Mouse (Mus musculus): ENCODE data around the gene Pofut1. TPM values are rescaled to one million over a fixed set of nuclear protein-coding genes. Genes with fewer than 3 reads are reported as not detected.
A peak's percentile ranks its signal among the peaks of the same experiment; 100 is the strongest.

Pofut1 gene
- polyA plus RNA-seq, 1 experiment from 2014 or later, result 3.9 TPM

DNA sequence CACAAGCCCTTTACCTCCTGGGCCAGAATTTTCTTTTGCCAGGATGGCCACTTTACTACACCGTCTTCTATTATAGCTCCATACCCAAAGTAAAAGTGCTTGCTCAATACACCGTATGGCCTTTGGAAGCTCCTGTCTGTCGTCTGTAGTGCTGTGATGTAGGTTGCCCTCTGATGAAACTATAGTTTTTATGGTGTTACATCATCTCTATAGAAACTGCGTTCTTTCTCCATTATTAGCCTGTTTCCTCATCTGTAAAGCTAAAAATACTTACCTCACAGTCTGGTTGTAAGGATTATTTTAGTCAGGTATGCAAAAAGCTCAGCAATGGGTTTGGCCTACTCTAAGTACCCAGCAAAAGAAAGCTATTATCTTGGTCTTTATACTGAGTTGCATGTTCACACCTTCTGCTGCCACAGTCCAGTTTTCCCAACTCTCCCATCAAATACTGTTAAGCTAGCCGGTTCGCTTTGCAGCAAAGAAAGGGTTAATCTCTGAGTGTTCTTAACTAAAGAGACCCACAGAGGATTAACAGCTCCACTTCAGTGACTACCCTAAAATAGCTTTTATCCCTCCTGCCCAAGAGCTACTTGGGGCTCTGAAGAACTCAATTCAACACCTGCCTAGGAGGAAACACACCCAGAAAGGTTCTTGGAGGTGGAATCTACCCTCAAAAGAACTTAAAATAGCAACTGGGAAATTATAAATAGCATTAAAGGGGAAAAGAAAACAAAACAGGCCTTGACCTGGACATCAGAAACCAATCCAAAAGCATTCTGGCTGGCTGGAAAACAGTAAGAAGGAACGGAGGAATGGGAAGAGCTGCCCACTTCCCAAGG is 2.1 kb upstream of the Pofut1 start:
- Histone ChIP-seq H3K27me3 (no peaks in the 10 kb centered on the region), H3K27ac (peak overlapping the region; percentile 96), H3K4me1 (replicated peaks) (peaks cover 45% of the 10 kb centered on the region), H3K4me3 (peak overlapping the region; percentile 97), H3K4me2 (peak overlapping the region; percentile 83), H3K36me3 (peaks cover 17% of the 10 kb centered on the region), H3K9me3 (replicated peaks) (no peaks in the 10 kb centered on the region), H3K9ac (peak overlapping the region; percentile 100)
- no peak for ATAC-seq (replicated peaks; ENCODE audit: insufficient number of reproducible peaks, insufficient read depth, low FRiP score, low read depth)
- 43% methylated on average over 7 of the region's 7 CpGs for WGBS

DNA sequence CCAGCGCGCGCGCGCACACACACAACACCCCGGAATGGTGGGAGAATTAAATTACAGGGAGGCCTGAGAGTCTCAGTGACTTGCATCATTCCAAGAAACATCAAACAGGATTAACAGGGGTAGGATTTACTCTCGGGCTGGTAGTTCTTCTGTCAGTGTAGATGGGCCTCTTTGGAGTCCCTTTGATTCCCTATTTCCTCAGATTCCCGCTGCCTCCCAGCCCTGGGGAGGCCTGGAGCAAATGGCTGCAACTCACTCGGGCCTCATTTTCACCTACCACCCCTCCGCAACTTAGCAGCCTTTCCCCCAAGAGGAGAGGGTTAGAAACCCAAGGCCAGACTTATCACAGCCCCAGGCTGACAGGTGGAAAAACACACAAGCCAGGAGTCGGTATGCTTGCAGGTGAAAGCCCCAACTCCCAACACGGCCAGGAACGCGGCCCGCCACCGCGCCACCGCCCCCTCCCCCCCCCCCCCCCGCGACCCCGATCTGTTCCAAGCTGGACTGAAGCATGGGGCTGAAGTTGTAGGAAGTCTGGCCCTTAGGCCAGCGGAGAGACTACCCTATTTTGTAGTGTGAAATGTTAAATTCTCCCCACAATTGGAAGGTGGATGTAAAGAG is 1.4 kb upstream of the Pofut1 start:
- 2% methylated on average over 22 of the region's 22 CpGs for WGBS
- ATAC-seq (replicated peaks; ENCODE audit: insufficient number of reproducible peaks, insufficient read depth, low FRiP score, low read depth), result no peak
- H3K27me3 ChIP-seq, result no peaks in the 10 kb centered on the region
- H3K27ac ChIP-seq, result peak overlapping the region; percentile 96
- peaks cover 10% of the 10 kb centered on the region for H3K36me3 ChIP-seq
- H3K4me1 ChIP-seq (replicated peaks), result peaks cover 45% of the 10 kb centered on the region
- H3K9ac ChIP-seq, result peak overlapping the region; percentile 100
- peak overlapping the region; percentile 83 for H3K4me2 ChIP-seq
- H3K4me3 ChIP-seq, result peak overlapping the region; percentile 97
- no peaks in the 10 kb centered on the region for H3K9me3 ChIP-seq (replicated peaks)

DNA sequence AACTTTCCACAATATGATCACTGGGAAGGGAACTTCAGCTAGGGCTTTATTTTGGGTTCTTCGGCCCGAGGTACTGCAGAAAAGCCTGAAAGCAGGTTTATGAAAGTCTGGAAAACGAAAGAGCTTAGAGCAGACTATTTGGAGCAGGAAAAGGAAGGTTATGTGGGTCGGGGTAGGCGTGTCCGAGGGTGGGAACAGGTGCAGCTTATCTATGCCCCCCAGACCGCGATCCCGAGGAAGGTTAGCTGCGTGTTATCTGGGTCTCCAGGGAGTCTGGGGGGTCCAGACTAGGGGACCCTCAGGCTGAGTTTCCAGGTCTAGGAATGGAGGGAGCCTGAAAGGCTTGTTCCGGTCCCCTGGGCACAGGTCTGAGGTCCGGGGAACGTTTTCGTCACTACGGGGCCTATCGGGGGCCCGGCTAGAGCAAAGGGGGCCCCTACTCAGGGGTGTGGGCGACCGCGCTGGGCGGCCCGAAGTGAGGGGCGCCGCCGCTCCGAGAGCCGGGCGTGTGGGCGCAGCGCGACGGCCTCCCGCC is 565 bp upstream of the Pofut1 start:
- peak; percentile 32 for ATAC-seq (replicated peaks; ENCODE audit: insufficient number of reproducible peaks, insufficient read depth, low FRiP score, low read depth)
- peak overlapping the region; percentile 97 for H3K4me3 ChIP-seq
- H3K27me3 ChIP-seq, result no peaks in the 10 kb centered on the region
- peak overlapping the region; percentile 83 for H3K4me2 ChIP-seq
- peak overlapping the region; percentile 100 for H3K9ac ChIP-seq
- H3K36me3 ChIP-seq, result peaks cover 7% of the 10 kb centered on the region
- WGBS, result under 1% methylated on average over 33 of the region's 33 CpGs
- H3K4me1 ChIP-seq (replicated peaks), result peaks cover 45% of the 10 kb centered on the region
- H3K27ac ChIP-seq, result peak overlapping the region; percentile 96
- H3K9me3 ChIP-seq (replicated peaks), result no peaks in the 10 kb centered on the region

DNA sequence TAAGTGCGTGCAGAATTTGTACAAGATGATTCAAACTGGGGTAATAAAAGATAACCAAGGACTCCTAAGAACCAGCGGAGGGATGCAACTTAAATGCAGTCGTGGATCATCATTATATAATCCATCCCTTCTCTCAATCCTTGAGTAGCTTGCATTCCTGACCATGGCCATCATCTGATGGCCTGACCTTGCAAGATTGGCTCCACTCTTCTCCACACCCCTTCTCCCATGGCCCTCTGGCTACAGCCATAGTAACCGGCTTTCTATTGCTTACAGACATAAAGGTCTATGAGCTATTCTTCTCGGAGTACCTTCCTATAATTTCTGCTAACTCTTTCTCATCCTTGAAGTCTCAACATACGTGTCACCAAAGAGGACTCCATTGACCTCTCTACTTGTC is 823 bp downstream of the Pofut1 start:
- peak overlapping the region; percentile 97 for H3K4me3 ChIP-seq
- WGBS, result 59% methylated on average over 6 of the region's 6 CpGs
- H3K36me3 ChIP-seq, result peaks cover 5% of the 10 kb centered on the region; the same call in 1 of the 2 replicates
- ATAC-seq (replicated peaks; ENCODE audit: insufficient number of reproducible peaks, insufficient read depth, low FRiP score, low read depth), result no peak
- H3K4me2 ChIP-seq, result peak overlapping the region; percentile 83
- H3K4me1 ChIP-seq (replicated peaks), result peaks cover 39% of the 10 kb centered on the region
- H3K27me3 ChIP-seq, result no peaks in the 10 kb centered on the region
- H3K9me3 ChIP-seq (replicated peaks), result no peaks in the 10 kb centered on the region
- peak overlapping the region; percentile 100; the same call in 1 of the 2 replicates for H3K9ac ChIP-seq
- H3K27ac ChIP-seq, result peak overlapping the region; percentile 96; the same call in 1 of the 2 replicates

DNA sequence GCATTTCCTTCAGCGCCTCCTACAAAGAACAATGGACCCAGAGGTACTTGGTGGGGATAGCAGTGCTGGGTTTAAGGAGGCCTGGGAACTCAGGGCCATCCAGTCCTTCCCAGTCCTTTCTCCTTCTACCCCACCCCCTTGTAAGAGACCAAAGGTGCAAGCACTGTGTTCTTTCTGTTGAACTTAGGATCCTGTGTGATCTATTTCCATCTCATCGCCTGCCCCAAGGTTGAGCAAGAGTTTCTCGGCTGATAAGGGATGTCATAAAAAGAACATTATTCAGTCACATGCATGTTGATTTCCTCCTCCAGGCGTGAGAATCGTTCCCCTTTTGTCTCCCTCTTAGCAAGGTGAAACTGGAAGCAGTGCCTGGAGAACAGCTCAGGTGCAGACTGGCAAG is 8.4 kb downstream of the Pofut1 start:
- Histone ChIP-seq H3K27me3 (no peaks in the 10 kb centered on the region), H3K4me3 (no peak overlapping the region), H3K36me3 (peaks cover 33% of the 10 kb centered on the region), H3K9ac (no peak overlapping the region), H3K4me2 (no peak overlapping the region), H3K9me3 (replicated peaks) (no peaks in the 10 kb centered on the region), H3K27ac (no peak overlapping the region), H3K4me1 (replicated peaks) (no peaks in the 10 kb centered on the region)
- 84% methylated on average over 5 of the region's 5 CpGs for WGBS
- ATAC-seq (replicated peaks; ENCODE audit: insufficient number of reproducible peaks, insufficient read depth, low FRiP score, low read depth), result no peak

DNA sequence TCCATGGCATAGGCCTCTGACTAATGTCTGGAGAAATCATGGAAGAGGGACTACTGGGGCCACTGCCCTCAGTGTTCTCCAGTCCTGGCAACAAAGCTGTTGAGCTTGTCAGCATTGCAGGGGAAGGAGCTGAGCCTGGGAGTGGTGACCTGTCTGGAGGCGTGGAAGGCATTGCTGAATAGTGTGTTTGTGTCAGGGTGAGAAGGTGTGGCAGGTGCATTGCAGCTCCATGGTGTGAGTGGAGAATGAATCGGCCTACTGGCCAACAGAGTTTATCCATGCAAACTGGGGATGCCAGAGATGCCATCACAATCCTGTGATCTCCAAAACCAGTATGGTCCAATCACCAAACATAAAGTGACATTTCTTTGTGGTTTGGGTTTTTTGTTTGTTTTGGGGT is 15.3 kb downstream of the Pofut1 start:
- WGBS, result 84% methylated on average over 2 of the region's 2 CpGs
- Histone ChIP-seq H3K9me3 (replicated peaks) (no peaks in the 10 kb centered on the region), H3K4me1 (replicated peaks) (peaks cover 7% of the 10 kb centered on the region), H3K27ac (no peak overlapping the region), H3K4me3 (no peak overlapping the region), H3K4me2 (no peak overlapping the region), H3K9ac (no peak overlapping the region), H3K27me3 (no peaks in the 10 kb centered on the region), H3K36me3 (peaks cover 10% of the 10 kb centered on the region)
- no peak for ATAC-seq (replicated peaks; ENCODE audit: insufficient number of reproducible peaks, insufficient read depth, low FRiP score, low read depth)

DNA sequence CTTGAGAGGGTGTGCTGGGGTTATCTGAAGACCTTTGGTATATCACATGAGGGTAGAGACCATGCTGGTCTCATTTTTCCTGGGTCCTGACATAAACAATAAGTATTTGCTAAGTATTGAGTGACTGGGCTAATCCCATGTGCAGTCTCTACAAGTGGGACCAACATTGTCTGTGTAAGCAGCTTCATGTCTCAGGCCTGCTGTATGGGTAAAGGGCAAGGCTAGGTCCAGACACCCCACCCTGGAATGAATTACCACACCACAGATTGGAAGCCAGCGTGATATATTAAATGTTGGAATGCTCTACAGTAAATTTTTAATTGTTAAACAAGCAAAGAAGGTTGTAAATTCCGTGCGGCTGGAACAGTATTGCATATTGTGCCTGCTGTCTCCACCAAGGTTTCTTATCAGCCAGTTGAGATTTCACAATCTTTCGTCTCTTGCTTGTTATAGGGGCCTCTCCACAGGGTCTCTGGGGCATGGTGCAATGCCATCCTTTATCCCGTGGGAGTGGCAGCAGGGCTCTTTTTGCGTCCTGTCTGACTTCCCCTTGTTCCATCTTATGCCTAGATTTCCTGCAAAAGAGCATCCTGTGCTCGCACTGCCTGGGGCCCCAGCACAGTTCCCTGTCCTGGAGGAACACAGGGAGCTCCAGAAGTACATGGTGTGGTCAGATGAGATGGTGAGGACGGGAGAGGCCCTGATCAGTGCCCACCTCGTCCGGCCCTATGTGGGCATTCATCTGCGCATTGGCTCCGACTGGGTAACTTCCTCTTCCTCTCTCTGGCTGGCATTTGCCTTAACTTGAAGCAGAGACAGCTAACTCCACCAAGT is 17.9 kb downstream of the Pofut1 start:
- H3K9ac ChIP-seq, result no peak overlapping the region
- H3K4me3 ChIP-seq, result no peak overlapping the region
- H3K4me1 ChIP-seq (replicated peaks), result peaks cover 7% of the 10 kb centered on the region
- ATAC-seq (replicated peaks; ENCODE audit: insufficient number of reproducible peaks, insufficient read depth, low FRiP score, low read depth), result no peak
- H3K27me3 ChIP-seq, result no peaks in the 10 kb centered on the region
- H3K36me3 ChIP-seq, result peaks cover 20% of the 10 kb centered on the region
- H3K4me2 ChIP-seq, result no peak overlapping the region
- 52% methylated on average over 12 of the region's 12 CpGs for WGBS
- H3K9me3 ChIP-seq (replicated peaks), result no peaks in the 10 kb centered on the region
- no peak overlapping the region for H3K27ac ChIP-seq

DNA sequence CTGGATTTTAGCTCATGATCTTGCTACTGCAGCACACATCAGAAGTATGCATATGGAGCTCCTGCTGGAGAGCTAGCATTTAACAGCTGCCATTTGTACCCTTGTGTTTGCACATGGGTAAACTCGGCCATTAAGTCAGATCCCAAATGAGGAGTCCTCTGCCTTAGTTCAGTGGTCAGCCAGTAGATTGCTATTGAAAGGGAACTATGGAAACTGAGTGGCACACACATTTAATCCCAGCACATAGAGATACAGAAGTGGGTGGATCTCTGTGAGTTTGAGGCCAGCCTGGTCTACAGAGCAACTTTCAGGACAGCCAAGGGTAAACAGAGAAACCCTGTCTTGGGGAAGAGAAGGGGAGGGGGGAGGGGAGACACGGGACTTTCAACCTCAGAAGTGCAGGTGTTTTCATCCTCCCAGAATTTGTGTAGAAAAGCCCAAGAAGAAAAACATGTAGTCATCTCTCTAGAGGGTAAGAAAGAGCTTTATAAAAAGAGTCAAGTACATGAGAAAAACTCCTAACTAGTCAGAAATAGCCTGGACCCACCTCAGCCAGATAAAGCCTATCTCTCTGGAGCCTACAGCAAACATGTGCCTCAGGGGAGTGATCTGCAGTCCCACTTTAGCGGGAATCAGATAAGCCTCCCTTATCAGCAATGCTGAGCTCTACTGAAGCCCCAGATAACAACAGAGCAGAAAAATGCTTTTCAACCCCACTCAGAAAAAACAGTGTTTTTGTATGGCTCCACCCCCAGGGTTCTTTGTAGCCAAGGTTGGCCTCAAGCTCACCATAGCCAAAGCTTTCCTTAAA is 18.7 kb downstream of the Pofut1 start:
- WGBS, result 37% methylated on average over 3 of the region's 3 CpGs
- H3K9ac ChIP-seq, result no peak overlapping the region
- H3K27me3 ChIP-seq, result no peaks in the 10 kb centered on the region
- H3K4me1 ChIP-seq (replicated peaks), result peaks cover 7% of the 10 kb centered on the region
- H3K4me3 ChIP-seq, result no peak overlapping the region
- no peak overlapping the region for H3K4me2 ChIP-seq
- no peak overlapping the region for H3K27ac ChIP-seq
- peaks cover 20% of the 10 kb centered on the region for H3K36me3 ChIP-seq
- ATAC-seq (replicated peaks; ENCODE audit: insufficient number of reproducible peaks, insufficient read depth, low FRiP score, low read depth), result no peak
- no peaks in the 10 kb centered on the region for H3K9me3 ChIP-seq (replicated peaks)

DNA sequence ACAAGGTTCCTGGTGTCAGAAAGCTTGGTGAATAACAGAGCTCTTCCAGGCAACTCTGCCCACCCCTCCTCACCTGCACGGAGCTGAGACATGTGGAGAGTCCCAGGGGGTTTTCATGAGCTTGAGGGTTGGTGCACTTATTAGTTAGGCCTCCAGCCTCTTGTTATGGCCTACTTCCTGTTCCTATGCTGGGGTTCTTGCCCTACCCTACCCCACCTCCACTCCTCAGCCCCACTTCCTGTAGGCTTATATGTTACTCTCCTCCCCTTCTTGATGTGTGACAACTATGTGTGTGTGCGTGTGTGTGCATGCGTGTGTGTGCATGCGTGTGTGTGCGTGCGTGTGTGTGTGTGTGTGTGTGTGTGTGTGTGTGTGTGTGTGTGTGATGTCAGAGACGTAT is 21.7 kb downstream of the Pofut1 start:
- 78% methylated on average over 7 of the region's 7 CpGs for WGBS
- no peak for ATAC-seq (replicated peaks; ENCODE audit: insufficient number of reproducible peaks, insufficient read depth, low FRiP score, low read depth)
- H3K4me2 ChIP-seq, result no peak overlapping the region

DNA sequence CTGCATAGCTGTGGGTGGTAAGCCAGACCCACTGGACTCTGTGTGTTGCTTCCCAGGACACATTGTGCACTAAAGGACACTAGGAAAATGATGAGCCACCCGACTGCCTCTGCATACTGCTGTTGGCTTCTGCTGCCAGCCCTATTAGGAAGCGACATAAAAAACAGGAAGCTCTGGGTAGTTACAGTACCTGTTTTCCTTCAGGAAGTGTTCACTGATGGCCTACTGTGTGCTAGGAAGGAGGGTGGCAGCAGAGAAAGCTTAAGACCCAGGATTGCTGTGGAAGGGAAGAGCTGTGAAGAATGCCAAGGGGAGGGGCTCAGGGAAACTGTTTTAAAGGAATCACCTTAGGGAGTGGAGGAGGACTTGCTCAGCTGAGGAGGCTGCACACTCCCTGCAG is 26.0 kb downstream of the Pofut1 start:
- Histone ChIP-seq H3K27me3 (no peaks in the 10 kb centered on the region), H3K4me1 (replicated peaks) (no peaks in the 10 kb centered on the region), H3K4me3 (no peak overlapping the region), H3K9ac (no peak overlapping the region), H3K9me3 (replicated peaks) (no peaks in the 10 kb centered on the region), H3K36me3 (peaks cover 20% of the 10 kb centered on the region), H3K27ac (no peak overlapping the region), H3K4me2 (no peak overlapping the region)
- 78% methylated on average over 2 of the region's 2 CpGs for WGBS
- no peak for ATAC-seq (replicated peaks; ENCODE audit: insufficient number of reproducible peaks, insufficient read depth, low FRiP score, low read depth)

More for the DNA sequence above, 21.7 kb downstream of the Pofut1 start:
- H3K27me3 ChIP-seq, result no peaks in the 10 kb centered on the region
- H3K9ac ChIP-seq, result no peak overlapping the region
- no peak overlapping the region for H3K27ac ChIP-seq
- H3K9me3 ChIP-seq (replicated peaks), result no peaks in the 10 kb centered on the region
- H3K36me3 ChIP-seq, result peaks cover 30% of the 10 kb centered on the region
- H3K4me3 ChIP-seq, result no peak overlapping the region
- peaks cover 7% of the 10 kb centered on the region for H3K4me1 ChIP-seq (replicated peaks)

Measured in heart, embryonic 15.5 days (tissue).